Mouse (Mus musculus) forebrain, embryonic 14.5 days (tissue): Measurements from ENCODE around the gene Ppm1l. TPM values are rescaled to one million over a fixed set of nuclear protein-coding genes. Genes with fewer than 3 reads are reported as not detected.

Experiments
- ATAC-seq: fragments of 200-750 bp; cut with Nextera tagmentation; 2 replicates; pipeline ENCODE4 v1.8.0; 2017; ENCODE audit warnings: mild to moderate bottlenecking, moderate library complexity
- DNase-seq: peaks from one replicate; pipeline ENCODE4 v3.0.0-alpha.2; 2015; ENCODE audit warnings: low spot score
- H3K27ac ChIP-seq: fragments of 300-500 bp; sonication (generic); 2 replicates; pipeline ENCODE4 v1.5.1; 2014; ENCODE audit warnings: low read depth, mild to moderate bottlenecking, control low read depth, low read length, moderate library complexity
- H3K27me3 ChIP-seq: fragments of 300-500 bp; sonication (generic); replicated peaks from 2 replicates; pipeline ENCODE4 v1.6.1; 2014; ENCODE audit warnings: low read length, control low read depth, mixed read lengths; ENCODE audit not compliant: control insufficient read depth, insufficient read depth
- H3K36me3 ChIP-seq: fragments of 300-500 bp; sonication (generic); 2 replicates; pipeline ENCODE4 v1.6.1; 2014; ENCODE audit warnings: low read length, control low read depth; ENCODE audit not compliant: control insufficient read depth, insufficient read depth
- H3K4me1 ChIP-seq: fragments of 300-500 bp; sonication (generic); 2 replicates; pipeline ENCODE4 v1.6.1; 2014; ENCODE audit warnings: antibody characterized with exemption, low read length, control low read depth; ENCODE audit not compliant: control insufficient read depth, insufficient read depth
- H3K4me2 ChIP-seq: fragments of 300-500 bp; sonication (generic); 2 replicates; pipeline ENCODE4 v1.6.1; 2014; ENCODE audit warnings: mild to moderate bottlenecking, control low read depth, low read length
- H3K4me3 ChIP-seq: fragments of 300-500 bp; sonication (generic); 2 replicates; pipeline ENCODE4 v1.5.1; 2014; ENCODE audit warnings: low read depth, low read length, control low read depth
- H3K9ac ChIP-seq: fragments of 300-500 bp; sonication (generic); 2 replicates; pipeline ENCODE4 v1.6.1; 2014; ENCODE audit warnings: mild to moderate bottlenecking, low read length, control low read depth, moderate library complexity
- H3K9me3 ChIP-seq: fragments of 300-500 bp; sonication (generic); replicated peaks from 2 replicates; pipeline ENCODE4 v1.6.1; 2016; ENCODE audit warnings: low read length, control low read depth, mixed read lengths; ENCODE audit not compliant: control insufficient read depth
- WGBS: fragments of 180-500 bp; shearing (Covaris S2); extraction: QIAGEN DNeasy Blood & Tissue Kit; methylation state at CpG from one replicate; pipeline ENCODE4 v1.1.7; 2014; 5-methylcytosine and 5-hydroxymethylcytosine counted together
- polyA plus RNA-seq: library from polyadenylated mRNA; unstranded; fragments of >200 nt; fragmentation: Nextera tagmentation; extraction: Ambion mirVana; gene quantifications from 2 replicates; pipeline ENCODE4 v1.2.1, GENCODE M21; 2014

Ppm1l gene
- polyA plus RNA-seq, 1 experiment from 2014 or later, result 16.5 TPM

GRCm38 (mm10) chr3:69515730-69516350 lies 199.2 kb downstream of the Ppm1l start:
- Histone ChIP-seq H3K27ac (no peak overlapping the region), H3K27me3 (no peaks in the 10 kb centered on the region), H3K9me3 (no peaks in the 10 kb centered on the region), H3K9ac (no peak overlapping the region), H3K4me3 (no peak overlapping the region), H3K4me2 (no peak overlapping the region), H3K36me3 (no peaks in the 10 kb centered on the region), H3K4me1 (peaks cover 14% of the 10 kb centered on the region)
- no peak for ATAC-seq
- WGBS, result 67% methylated on average over 13 of the region's 13 CpGs
- DNase-seq, result no peak

- H3K4me2 ChIP-seq, result no peak overlapping the region
- H3K27me3 ChIP-seq, result no peaks in the 10 kb centered on the region
- no peaks in the 10 kb centered on the region for H3K36me3 ChIP-seq
- DNase-seq, result no peak
- no peak overlapping the region for H3K4me3 ChIP-seq
- no peaks in the 10 kb centered on the region for H3K9me3 ChIP-seq
- H3K9ac ChIP-seq, result no peak overlapping the region
- 75% methylated on average over 9 of the region's 9 CpGs for WGBS
- no peak for ATAC-seq
- H3K27ac ChIP-seq, result no peak overlapping the region
- peaks cover 14% of the 10 kb centered on the region for H3K4me1 ChIP-seq
Observed at GRCm38 (mm10) chr3:69519188-69519587, 202.5 kb downstream of the Ppm1l start.

GRCm38 (mm10) chr3:69519789-69520558 lies 203.3 kb downstream of the Ppm1l start:
- Histone ChIP-seq H3K9ac (no peak overlapping the region), H3K9me3 (no peaks in the 10 kb centered on the region), H3K4me1 (peaks cover 14% of the 10 kb centered on the region), H3K27ac (peak overlapping the region; percentile 44), H3K36me3 (no peaks in the 10 kb centered on the region), H3K4me2 (no peak overlapping the region), H3K4me3 (no peak overlapping the region), H3K27me3 (no peaks in the 10 kb centered on the region)
- WGBS, result 71% methylated on average over 21 of the region's 21 CpGs
- ATAC-seq (peak; percentile 72), DNase-seq (peak; percentile 64)

- Histone ChIP-seq H3K27me3 (no peaks in the 10 kb centered on the region), H3K4me1 (peaks cover 14% of the 10 kb centered on the region), H3K9me3 (no peaks in the 10 kb centered on the region), H3K4me2 (no peak overlapping the region), H3K4me3 (no peak overlapping the region), H3K27ac (no peak overlapping the region), H3K36me3 (no peaks in the 10 kb centered on the region), H3K9ac (no peak overlapping the region)
- no peak for DNase-seq
- no peak for ATAC-seq
- 85% methylated on average over 3 of the region's 3 CpGs for WGBS
Observed at GRCm38 (mm10) chr3:69522270-69522669, 205.6 kb downstream of the Ppm1l start.

DNA sequence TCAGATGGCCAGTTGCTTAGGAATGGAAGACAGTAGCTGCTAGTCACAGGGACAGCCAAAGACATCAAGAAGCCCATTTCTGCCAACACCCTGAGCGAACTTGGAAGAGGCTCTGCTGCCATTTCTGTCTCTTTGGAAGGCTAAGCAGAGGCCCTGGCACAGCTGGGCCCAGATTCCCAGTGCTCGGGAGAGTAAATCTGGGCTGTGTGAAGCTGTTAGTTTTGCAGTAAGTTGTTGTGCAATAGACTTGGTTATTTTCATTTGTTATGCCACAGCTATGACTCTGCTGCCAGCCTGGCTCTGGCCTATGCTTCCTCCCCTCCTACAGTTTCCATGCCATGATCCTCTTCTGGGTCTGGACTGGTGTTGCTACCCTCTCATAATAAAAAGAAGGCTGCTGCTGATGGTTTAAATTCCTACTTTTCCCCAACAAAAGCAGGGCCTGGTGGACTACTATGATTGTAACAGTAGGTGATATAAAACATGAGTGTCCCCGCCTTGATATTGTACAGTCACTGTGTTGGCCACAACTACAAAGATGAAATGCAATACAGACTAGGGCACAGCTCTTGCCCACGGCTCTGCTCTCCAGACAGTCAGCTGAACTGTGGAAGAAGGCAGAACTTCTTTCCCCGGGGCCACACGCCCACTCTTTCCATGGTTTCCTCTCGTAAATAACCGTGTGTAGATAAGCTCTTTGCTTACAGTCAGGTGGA lies 207.9 kb downstream of the Ppm1l start:
- 87% methylated on average over 8 of the region's 8 CpGs for WGBS
- H3K36me3 ChIP-seq, result no peaks in the 10 kb centered on the region
- no peak for DNase-seq
- ATAC-seq, result no peak
- H3K9me3 ChIP-seq, result no peaks in the 10 kb centered on the region
- no peak overlapping the region for H3K27ac ChIP-seq
- no peak overlapping the region for H3K4me3 ChIP-seq
- peaks cover 10% of the 10 kb centered on the region for H3K4me1 ChIP-seq
- H3K27me3 ChIP-seq, result no peaks in the 10 kb centered on the region
- no peak overlapping the region for H3K4me2 ChIP-seq
- no peak overlapping the region for H3K9ac ChIP-seq

DNA sequence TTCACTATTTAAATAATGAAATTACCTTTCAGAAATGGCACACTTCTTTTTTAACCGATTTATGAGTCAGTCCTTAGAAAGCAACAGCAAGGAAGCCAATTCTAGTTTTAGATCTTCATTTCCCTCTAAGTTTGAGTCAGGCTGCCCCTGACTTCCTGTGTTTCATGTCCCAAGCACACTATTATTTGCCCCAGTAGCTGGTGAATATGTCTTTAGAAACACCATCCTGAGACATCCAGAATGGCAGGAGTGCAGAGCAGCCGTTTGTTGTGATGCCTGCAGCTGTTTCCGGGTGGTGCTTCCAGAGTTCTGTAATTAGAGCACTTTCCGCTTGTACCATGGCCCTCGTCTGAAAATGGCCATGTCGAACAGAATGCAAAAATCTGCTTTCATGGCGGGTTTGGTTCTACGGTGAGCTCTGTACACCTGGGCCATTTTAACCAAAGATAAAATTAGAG lies 208.4 kb downstream of the Ppm1l start:
- Histone ChIP-seq H3K9me3 (no peaks in the 10 kb centered on the region), H3K9ac (no peak overlapping the region), H3K4me3 (no peak overlapping the region), H3K27ac (no peak overlapping the region), H3K4me2 (no peak overlapping the region), H3K27me3 (no peaks in the 10 kb centered on the region), H3K36me3 (no peaks in the 10 kb centered on the region), H3K4me1 (peaks cover 5% of the 10 kb centered on the region)
- 69% methylated on average over 8 of the region's 8 CpGs for WGBS
- DNase-seq (no peak), ATAC-seq (no peak)

GRCm38 (mm10) chr3:69527384-69527783 lies 210.7 kb downstream of the Ppm1l start:
- no peak overlapping the region for H3K27ac ChIP-seq
- ATAC-seq (no peak), DNase-seq (no peak)
- H3K9ac ChIP-seq, result no peak overlapping the region
- H3K4me3 ChIP-seq, result no peak overlapping the region
- H3K4me2 ChIP-seq, result no peak overlapping the region
- H3K27me3 ChIP-seq, result no peaks in the 10 kb centered on the region
- no peaks in the 10 kb centered on the region for H3K9me3 ChIP-seq
- H3K36me3 ChIP-seq, result no peaks in the 10 kb centered on the region
- peaks cover 4% of the 10 kb centered on the region; the same call in 1 of the 2 replicates for H3K4me1 ChIP-seq
- WGBS, result 100% methylated on average over 1 of the region's 1 CpGs

DNA sequence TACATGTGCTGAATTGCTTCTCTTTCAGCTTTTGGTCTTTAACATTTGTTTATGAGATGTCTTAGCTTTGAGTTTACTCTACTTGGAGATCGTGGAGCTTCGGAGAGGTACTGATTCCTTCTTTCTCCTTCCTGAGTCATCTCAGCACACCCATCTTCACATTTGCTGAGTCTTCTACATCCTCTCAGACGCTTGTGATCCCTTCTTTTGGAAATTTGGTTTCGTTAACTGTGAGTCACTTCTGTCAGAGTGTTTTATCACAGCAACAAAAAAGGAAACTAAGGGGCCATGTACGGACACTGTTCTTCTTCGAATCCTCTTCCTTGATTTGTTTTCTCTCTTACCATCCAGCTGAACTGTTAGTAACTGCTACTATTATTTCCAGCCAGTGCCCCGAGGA lies 212.9 kb downstream of the Ppm1l start:
- WGBS, result 85% methylated on average over 7 of the region's 7 CpGs
- ATAC-seq, result no peak
- H3K4me1 ChIP-seq, result peaks cover 4% of the 10 kb centered on the region; the same call in 1 of the 2 replicates

More for the DNA sequence above, 212.9 kb downstream of the Ppm1l start:
- Histone ChIP-seq H3K9me3 (no peaks in the 10 kb centered on the region), H3K4me2 (no peak overlapping the region), H3K27ac (no peak overlapping the region), H3K36me3 (no peaks in the 10 kb centered on the region), H3K9ac (no peak overlapping the region), H3K4me3 (no peak overlapping the region), H3K27me3 (no peaks in the 10 kb centered on the region)
- DNase-seq, result no peak
